Mouse (Mus musculus) stomach, embryonic 16.5 days (tissue): ENCODE measurements around the gene Opcml. TPM values are rescaled to one million over a fixed set of nuclear protein-coding genes. Genes with fewer than 3 reads are reported as not detected.

Source experiments
- ATAC-seq: fragments of 200-750 bp; cut with Nextera tagmentation; 2 replicates; pipeline ENCODE4 v1.8.0; 2017; ENCODE audit warnings: moderate number of reproducible peaks, moderate TSS enrichment; ENCODE audit not compliant: insufficient read depth, low FRiP score
- H3K27ac ChIP-seq: fragments of 300-500 bp; sonication (generic); 2 replicates; pipeline ENCODE4 v1.5.1; 2014; ENCODE audit warnings: low read length
- H3K27me3 ChIP-seq: fragments of 300-500 bp; sonication (generic); 2 replicates; pipeline ENCODE4 v1.6.1; 2014; ENCODE audit warnings: low read length, control low read depth, mixed read lengths; ENCODE audit not compliant: control insufficient read depth, insufficient read depth
- H3K36me3 ChIP-seq: fragments of 300-500 bp; sonication (generic); 2 replicates; pipeline ENCODE4 v1.6.1; 2014; ENCODE audit warnings: low read length; ENCODE audit not compliant: control insufficient read depth, insufficient read depth
- H3K4me1 ChIP-seq: fragments of 300-500 bp; sonication (generic); 2 replicates; pipeline ENCODE4 v1.6.1; 2014; ENCODE audit warnings: low read length, control low read depth, mixed read lengths; ENCODE audit not compliant: control insufficient read depth, insufficient read depth
- H3K4me2 ChIP-seq: fragments of 300-500 bp; sonication (generic); 2 replicates; pipeline ENCODE4 v1.6.1; 2014; ENCODE audit warnings: low read depth, low read length, mixed read lengths
- H3K4me3 ChIP-seq: fragments of 300-500 bp; sonication (generic); replicated peaks from 2 replicates; pipeline ENCODE4 v1.5.1; 2014; ENCODE audit warnings: mild to moderate bottlenecking, low read length
- H3K9ac ChIP-seq: fragments of 300-500 bp; sonication (generic); 2 replicates; pipeline ENCODE4 v1.6.1; 2014; ENCODE audit warnings: low read length
- H3K9me3 ChIP-seq: fragments of 300-500 bp; sonication (generic); replicated peaks from 2 replicates; pipeline ENCODE4 v1.6.1; 2016; ENCODE audit warnings: low read length, control low read depth; ENCODE audit not compliant: control insufficient read depth
- WGBS: fragments of 180-500 bp; shearing (Covaris S2); extraction: QIAGEN DNeasy Blood & Tissue Kit; methylation state at CpG from one replicate; pipeline ENCODE4 v1.1.7; 2014; 5-methylcytosine and 5-hydroxymethylcytosine counted together
- polyA plus RNA-seq: library from polyadenylated mRNA; unstranded; fragments of >200 nt; fragmentation: Nextera tagmentation; extraction: Ambion mirVana; gene quantifications from 2 replicates; pipeline ENCODE4 v1.2.1, GENCODE M21; 2015

Opcml gene
- polyA plus RNA-seq, 1 experiment from 2014 or later = 2.8 TPM

- 65% methylated on average over 3 of the region's 3 CpGs for WGBS
- Histone ChIP-seq H3K36me3 (no peaks in the 10 kb centered on the region), H3K27ac (no peak overlapping the region), H3K9ac (no peak overlapping the region), H3K4me2 (no peak overlapping the region), H3K27me3 (no peaks in the 10 kb centered on the region), H3K4me3 (no peak overlapping the region), H3K9me3 (no peaks in the 10 kb centered on the region), H3K4me1 (no peaks in the 10 kb centered on the region)
- ATAC-seq = no peak
Measured at GRCm38 (mm10) chr9:28357946-28358345, 567.4 kb downstream of the Opcml start.

- no peaks in the 10 kb centered on the region for H3K4me1 ChIP-seq
- no peaks in the 10 kb centered on the region for H3K9me3 ChIP-seq
- H3K4me2 ChIP-seq = no peak overlapping the region
- H3K4me3 ChIP-seq = no peak overlapping the region
- no peaks in the 10 kb centered on the region for H3K27me3 ChIP-seq
- H3K9ac ChIP-seq = no peak overlapping the region
- no peaks in the 10 kb centered on the region for H3K36me3 ChIP-seq
- WGBS = 73% methylated on average over 2 of the region's 2 CpGs
- no peak overlapping the region for H3K27ac ChIP-seq
- ATAC-seq = no peak
Measured at GRCm38 (mm10) chr9:28360691-28361090, 570.1 kb downstream of the Opcml start.

DNA sequence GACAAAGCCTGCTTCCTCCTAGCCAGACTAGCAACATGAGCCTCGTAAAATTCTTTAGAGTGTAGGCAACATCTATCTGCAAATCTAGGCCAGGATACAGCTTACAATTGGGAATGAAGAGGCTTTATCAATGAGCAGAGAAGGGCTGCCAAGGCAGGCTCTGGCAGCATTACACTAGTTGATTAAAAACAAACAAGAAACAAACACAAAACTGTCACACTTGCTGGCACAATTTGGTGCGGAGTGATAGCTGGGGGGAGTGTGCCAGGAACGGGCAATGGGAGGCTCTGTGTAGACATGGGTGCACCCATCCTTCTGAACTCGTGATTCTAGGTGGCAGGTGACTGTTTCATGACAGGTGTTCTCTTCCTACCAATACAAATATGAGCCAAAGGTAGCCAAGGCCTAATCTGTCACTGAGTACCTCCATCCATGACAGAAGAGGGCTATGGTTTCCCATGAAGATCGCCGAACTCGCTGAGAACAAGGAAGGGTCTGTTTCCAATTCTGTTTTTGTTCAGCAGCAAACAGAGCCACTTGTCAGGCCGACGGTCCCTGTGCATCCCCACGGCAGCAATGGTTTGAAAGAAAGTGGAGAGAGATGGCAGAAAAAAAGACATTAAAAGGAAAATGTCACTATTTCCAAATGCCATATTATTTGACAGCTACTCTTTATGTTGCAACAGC is 574.0 kb downstream of the Opcml start:
- H3K9ac ChIP-seq = no peak overlapping the region
- H3K36me3 ChIP-seq = no peaks in the 10 kb centered on the region
- H3K4me2 ChIP-seq = no peak overlapping the region
- 77% methylated on average over 10 of the region's 10 CpGs for WGBS
- ATAC-seq = no peak
- H3K4me3 ChIP-seq = no peak overlapping the region
- H3K4me1 ChIP-seq = no peaks in the 10 kb centered on the region
- no peaks in the 10 kb centered on the region for H3K9me3 ChIP-seq
- no peak overlapping the region for H3K27ac ChIP-seq
- H3K27me3 ChIP-seq = no peaks in the 10 kb centered on the region

GRCm38 (mm10) chr9:28365160-28365473 is 574.5 kb downstream of the Opcml start:
- H3K4me3 ChIP-seq = no peak overlapping the region
- no peaks in the 10 kb centered on the region for H3K27me3 ChIP-seq
- no peaks in the 10 kb centered on the region for H3K36me3 ChIP-seq
- no peak overlapping the region for H3K9ac ChIP-seq
- no peak for ATAC-seq
- H3K4me2 ChIP-seq = no peak overlapping the region
- WGBS = 77% methylated on average over 2 of the region's 2 CpGs
- H3K27ac ChIP-seq = no peak overlapping the region
- H3K9me3 ChIP-seq = no peaks in the 10 kb centered on the region
- no peaks in the 10 kb centered on the region for H3K4me1 ChIP-seq

- Histone ChIP-seq H3K4me1 (no peaks in the 10 kb centered on the region), H3K36me3 (no peaks in the 10 kb centered on the region), H3K4me3 (no peak overlapping the region), H3K9me3 (no peaks in the 10 kb centered on the region), H3K4me2 (no peak overlapping the region), H3K27ac (no peak overlapping the region), H3K27me3 (no peaks in the 10 kb centered on the region), H3K9ac (no peak overlapping the region)
- ATAC-seq = no peak
- WGBS = 49% methylated on average over 5 of the region's 5 CpGs
Measured at GRCm38 (mm10) chr9:28386527-28387175, 596.1 kb downstream of the Opcml start.

DNA sequence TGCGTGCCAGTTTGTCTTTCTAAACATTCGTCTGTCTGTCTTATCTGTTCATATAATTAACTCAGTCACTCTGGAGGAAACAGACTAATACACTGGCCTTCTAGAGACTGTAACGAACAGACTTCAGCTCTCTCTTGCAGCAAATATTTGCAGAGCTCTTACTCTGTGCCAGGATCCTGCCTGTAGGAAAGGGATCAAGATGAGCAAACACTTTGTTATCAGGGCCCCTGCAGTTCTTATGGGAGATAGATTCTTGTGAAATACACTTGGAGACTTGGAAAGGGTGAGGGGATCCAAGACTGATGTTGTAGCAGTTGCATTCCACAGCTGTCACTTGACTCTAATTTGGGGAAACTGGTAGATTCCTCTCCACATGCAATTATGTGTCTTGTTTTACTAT is 604.6 kb downstream of the Opcml start:
- H3K27me3 ChIP-seq = no peaks in the 10 kb centered on the region
- H3K36me3 ChIP-seq = no peaks in the 10 kb centered on the region
- 8% methylated on average over 2 of the region's 3 CpGs for WGBS
- no peak overlapping the region for H3K9ac ChIP-seq
- H3K27ac ChIP-seq = no peak overlapping the region
- no peak for ATAC-seq
- no peak overlapping the region for H3K4me3 ChIP-seq
- no peak overlapping the region for H3K4me2 ChIP-seq
- no peaks in the 10 kb centered on the region for H3K9me3 ChIP-seq
- no peaks in the 10 kb centered on the region for H3K4me1 ChIP-seq

DNA sequence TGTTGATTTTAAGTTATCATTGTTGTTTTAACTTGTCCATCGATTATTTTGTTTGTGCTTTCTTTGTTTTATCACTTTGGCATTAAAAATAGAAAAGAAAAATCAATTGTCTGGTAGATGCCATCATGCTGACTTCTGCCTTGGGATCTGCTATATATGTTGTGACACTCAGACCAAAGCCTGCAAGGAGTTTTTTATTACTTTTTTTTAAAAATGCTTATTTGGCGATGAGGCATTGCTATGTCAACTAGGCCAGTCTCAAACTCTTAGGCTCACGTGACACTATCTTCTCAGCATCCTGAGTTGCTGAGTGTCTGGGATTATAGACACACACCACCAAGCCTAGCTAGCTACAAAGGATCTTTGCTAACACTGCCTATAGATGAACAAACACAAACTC is 605.1 kb downstream of the Opcml start:
- H3K4me2 ChIP-seq = no peak overlapping the region
- 68% methylated on average over 3 of the region's 3 CpGs for WGBS
- H3K4me1 ChIP-seq = no peaks in the 10 kb centered on the region
- H3K9ac ChIP-seq = no peak overlapping the region
- no peaks in the 10 kb centered on the region for H3K9me3 ChIP-seq
- H3K27me3 ChIP-seq = no peaks in the 10 kb centered on the region
- ATAC-seq = no peak
- no peak overlapping the region for H3K4me3 ChIP-seq
- no peaks in the 10 kb centered on the region for H3K36me3 ChIP-seq
- H3K27ac ChIP-seq = no peak overlapping the region

DNA sequence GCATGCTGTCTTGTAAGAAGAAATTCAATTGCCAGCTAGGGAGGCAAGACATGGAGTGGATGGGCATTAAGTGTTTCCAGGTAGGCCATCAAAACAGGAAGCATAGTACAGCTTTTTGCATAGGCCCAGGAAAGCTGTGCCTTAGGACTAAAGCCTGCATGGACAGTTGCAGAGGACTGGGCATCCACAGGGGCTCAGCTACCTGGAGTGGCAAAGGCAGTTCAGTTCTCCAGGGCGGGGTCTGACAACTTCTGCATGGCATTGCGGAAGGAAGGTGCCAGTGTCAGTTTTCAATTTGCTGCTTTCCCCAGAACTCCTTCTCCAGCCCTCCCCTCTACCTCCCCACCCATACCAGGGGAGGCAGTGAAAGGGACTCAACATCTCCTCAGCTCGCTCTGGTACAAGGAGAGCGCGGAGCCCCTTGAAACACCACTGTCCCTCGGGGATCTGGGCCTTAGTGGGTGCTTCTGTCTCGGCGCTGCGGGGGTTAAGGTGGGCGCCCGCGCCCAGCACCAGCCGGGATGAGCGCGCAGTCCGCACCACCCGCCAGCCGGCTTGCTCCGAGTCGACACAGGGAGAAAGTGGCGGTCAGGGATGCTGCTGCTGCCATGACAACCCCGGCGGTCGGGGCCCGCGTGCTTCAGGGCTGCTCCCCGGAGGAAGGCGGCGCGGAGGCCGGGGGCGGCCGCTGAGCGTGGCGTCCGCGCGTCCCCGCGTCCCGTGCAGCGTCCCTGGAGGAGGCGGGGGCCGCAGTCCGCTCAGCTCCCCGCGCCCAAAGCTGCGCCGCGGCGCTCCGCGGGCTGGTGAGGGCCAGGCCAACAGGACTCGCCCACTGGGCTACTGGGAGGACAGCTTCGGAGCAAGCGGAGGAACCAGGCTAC is 612.4 kb downstream of the Opcml start:
- Histone ChIP-seq H3K4me1 (no peaks in the 10 kb centered on the region), H3K9ac (peak overlapping the region; percentile 54), H3K27ac (no peak overlapping the region), H3K36me3 (no peaks in the 10 kb centered on the region), H3K27me3 (peaks cover 17% of the 10 kb centered on the region; the same call in 1 of the 2 replicates), H3K9me3 (no peaks in the 10 kb centered on the region), H3K4me2 (peak overlapping the region; percentile 80), H3K4me3 (peak overlapping the region; percentile 50)
- peak; percentile 40; the same call in 1 of the 2 replicates for ATAC-seq
- 2% methylated on average over 47 of the region's 56 CpGs for whole genome bisulfite sequencing
